Mouse (Mus musculus) CH12.LX (cell line): ENCODE measurements at regions not wholly inside any gene's neighbourhood (a gene's known extent, or its start where the extent isn't known, plus 50 kb on each side); places are given as distances from the start of the nearest gene placed in this dataset.

ENCODE experiments used
- DNase-seq: peaks from one replicate; pipeline ENCODE4 v3.0.0-alpha.2; 2013; ENCODE audit errors: extremely low read depth
- H3K27ac ChIP-seq: 2 replicates; pipeline ENCODE4 v1.5.1; 2012; ENCODE audit warnings: low read depth, mild to moderate bottlenecking, control low read depth, moderate library complexity; ENCODE audit not compliant: insufficient read depth
- H3K27me3 ChIP-seq: replicated peaks from 2 replicates; pipeline ENCODE3; 2012; ENCODE audit warnings: inconsistent platforms
- H3K36me3 ChIP-seq, 2 experiments: replicated peaks in 1 of 2; 2 replicates each; pipeline versions ENCODE3 to v1.6.1; 2012; ENCODE audit warnings: inconsistent platforms in 1 of 2, low read length in 1 of 2, mild to moderate bottlenecking in 1 of 2, mixed read lengths in 1 of 2, moderate library complexity in 1 of 2; ENCODE audit not compliant: control insufficient read depth in 1 of 2, insufficient read depth in 1 of 2
- H3K4me1 ChIP-seq, 2 experiments: 2 replicates each; pipeline ENCODE4 v1.6.1; 2012; ENCODE audit warnings: inconsistent platforms in 1 of 2, moderate library complexity in 1 of 2; ENCODE audit not compliant: insufficient read depth in 2 of 2, control insufficient read depth in 1 of 2
- H3K4me2 ChIP-seq: 2 replicates; pipeline ENCODE4 v1.6.1; 2012; ENCODE audit warnings: low read depth, mild to moderate bottlenecking, control low read depth; ENCODE audit not compliant: poor library complexity, insufficient read depth, severe bottlenecking
- H3K4me3 ChIP-seq, 3 experiments: fragments of 150-350 bp in 1 of 3; sonication (generic) in 1 of 3; replicated peaks in 1 of 3; 2 replicates each; pipeline versions ENCODE3 to v1.5.1; 2011 to 2012; ENCODE audit warnings: low read depth in 2 of 3, low read length in 2 of 3, mild to moderate bottlenecking in 2 of 3, moderate library complexity in 2 of 3, control low read depth in 1 of 3, improper control_type of control experiment in 1 of 3, inconsistent platforms in 1 of 3, mixed read lengths in 1 of 3; ENCODE audit not compliant: poor library complexity in 1 of 3
- H3K79me2 ChIP-seq: replicated peaks from 2 replicates; pipeline ENCODE4 v1.6.1; 2012; ENCODE audit warnings: mild to moderate bottlenecking, moderate library complexity; ENCODE audit not compliant: control insufficient read depth, poor library complexity, insufficient read depth, severe bottlenecking; ENCODE audit errors: extremely low read depth
- H3K9ac ChIP-seq: 2 replicates; pipeline ENCODE4 v1.6.1; 2012; ENCODE audit warnings: low read depth, mild to moderate bottlenecking, control low read depth, moderate library complexity; ENCODE audit not compliant: insufficient read depth
- H3K9me3 ChIP-seq: replicated peaks from 2 replicates; pipeline ENCODE3; 2012; ENCODE audit warnings: low read length, inconsistent platforms, mixed read lengths
- BHLHE40 ChIP-seq: IDR thresholded peaks from 2 replicates; pipeline ENCODE4 v1.6.1; 2011; ENCODE audit warnings: mild to moderate bottlenecking, low read depth, low read length, improper control_type of control experiment
- CHD1 ChIP-seq: IDR thresholded peaks from 2 replicates; pipeline ENCODE4 v1.6.1; 2012; ENCODE audit warnings: low read depth, low read length, improper control_type of control experiment, inconsistent platforms
- CTCF ChIP-seq, 2 experiments: IDR thresholded peaks in 1 of 2; conservative IDR thresholded peaks in 1 of 2; 2 replicates each; pipeline ENCODE4 v1.5.1; 2011 to 2012; ENCODE audit warnings: low read depth in 2 of 2, low read length in 2 of 2, improper control_type of control experiment in 1 of 2, inconsistent platforms in 1 of 2, mild to moderate bottlenecking in 1 of 2, moderate library complexity in 1 of 2
- E2F4 ChIP-seq: IDR thresholded peaks from 2 replicates; pipeline ENCODE4 v1.6.1; 2011; ENCODE audit warnings: low read depth, low read length, improper control_type of control experiment; ENCODE audit not compliant: insufficient replicate concordance
- ELF1 ChIP-seq: IDR thresholded peaks from 2 replicates; pipeline ENCODE4 v1.6.1; 2014; ENCODE audit warnings: low read depth, mild to moderate bottlenecking, inconsistent platforms, low read length, improper control_type of control experiment
- ETS1 ChIP-seq: conservative IDR thresholded peaks from 2 replicates; pipeline ENCODE4 v1.6.1; 2012; ENCODE audit warnings: low read depth, mild to moderate bottlenecking, inconsistent platforms, low read length, improper control_type of control experiment, moderate library complexity
- HCFC1 ChIP-seq: IDR thresholded peaks from 2 replicates; pipeline ENCODE4 v1.6.1; 2012; ENCODE audit warnings: low read depth, mild to moderate bottlenecking, inconsistent platforms, low read length, improper control_type of control experiment
- IRF4 ChIP-seq: IDR thresholded peaks from 2 replicates; pipeline ENCODE4 v1.6.1; 2014; ENCODE audit warnings: low read depth, mild to moderate bottlenecking, inconsistent platforms, low read length, improper control_type of control experiment
- MXI1 ChIP-seq: IDR thresholded peaks from 2 replicates; pipeline ENCODE4 v1.6.1; 2011; ENCODE audit warnings: mild to moderate bottlenecking, low read depth, low read length, improper control_type of control experiment
- MYC ChIP-seq: IDR thresholded peaks from 2 replicates; pipeline ENCODE4 v1.6.1; 2011; ENCODE audit warnings: low read depth, mild to moderate bottlenecking, improper control_type of control experiment, low read length
- NELFE ChIP-seq: IDR thresholded peaks from 2 replicates; pipeline ENCODE4 v1.6.1; 2011; ENCODE audit warnings: low read depth, low read length, improper control_type of control experiment
- PAX5 ChIP-seq: IDR thresholded peaks from 2 replicates; pipeline ENCODE4 v1.6.1; 2012; ENCODE audit warnings: low read length, inconsistent platforms, mixed read lengths
- POLR2AphosphoS2 ChIP-seq: IDR thresholded peaks from 2 replicates; pipeline ENCODE4 v1.6.1; 2011; ENCODE audit warnings: low read depth, low read length, improper control_type of control experiment
- RCOR1 ChIP-seq: conservative IDR thresholded peaks from 2 replicates; pipeline ENCODE4 v1.6.1; 2012; ENCODE audit warnings: low read depth, mild to moderate bottlenecking, inconsistent platforms, low read length, improper control_type of control experiment
- SIN3A ChIP-seq: IDR thresholded peaks from 2 replicates; pipeline ENCODE4 v1.6.1; 2012; ENCODE audit warnings: low read length, improper control_type of control experiment, inconsistent platforms
- TCF12 ChIP-seq: IDR thresholded peaks from 2 replicates; pipeline ENCODE4 v1.6.1; 2014; ENCODE audit warnings: low read depth, mild to moderate bottlenecking, inconsistent platforms, low read length, improper control_type of control experiment
- USF1 ChIP-seq: IDR thresholded peaks from 2 replicates; pipeline ENCODE4 v1.6.1; 2014; ENCODE audit warnings: low read depth, mild to moderate bottlenecking, inconsistent platforms, low read length, improper control_type of control experiment
- USF2 ChIP-seq: conservative IDR thresholded peaks from 2 replicates; pipeline ENCODE4 v1.6.1; 2011; ENCODE audit warnings: low read depth, low read length, improper control_type of control experiment
- ZC3H11A ChIP-seq: IDR thresholded peaks from 2 replicates; pipeline ENCODE4 v1.6.1; 2012; ENCODE audit warnings: low read depth, mild to moderate bottlenecking, inconsistent platforms, low read length, improper control_type of control experiment
- ZNF384 ChIP-seq: IDR thresholded peaks from 2 replicates; pipeline ENCODE4 v1.6.1; 2012; ENCODE audit warnings: low read depth, low read length, improper control_type of control experiment, inconsistent platforms
- dilution Hi-C: fragments of 300-500 bp; cut with MboI; formaldehyde crosslinking; loops from 2 replicates; pipeline ENCODE4 v1.14.3; 2020; ENCODE audit warnings: low sequenced_read_pairs; ENCODE audit not compliant: extremely low pct_unique_long_range_greater_than_20kb, extremely low pct_ligation_motif_present
- in situ Hi-C: fragments of 300-500 bp; cut with MboI; formaldehyde crosslinking; loops from 3 replicates; pipeline ENCODE4 v1.14.3; 2019; ENCODE audit warnings: low sequenced_read_pairs, low pct_ligation_motif_present, low pct_unique_long_range_greater_than_20kb, mixed read lengths

GRCm38 (mm10) chr3:78884029-78884428 is 402.3 kb downstream of the Rapgef2 start:
- no peaks in the 10 kb centered on the region for H3K9me3 ChIP-seq
- H3K79me2 ChIP-seq, result no peaks in the 10 kb centered on the region
- no peaks in the 10 kb centered on the region for H3K27me3 ChIP-seq
- in situ Hi-C loops (no loop called here), dilution Hi-C loops (no loop called here)
- H3K9ac ChIP-seq, result no peak overlapping the region
- no peaks in the 10 kb centered on the region for H3K4me1 ChIP-seq
- no peak overlapping the region for H3K4me2 ChIP-seq
- no peak overlapping the region for H3K4me3 ChIP-seq
- no peak overlapping the region for H3K27ac ChIP-seq
- H3K36me3 ChIP-seq, result no peaks in the 10 kb centered on the region
- TF ChIP-seq PAX5 (no peak), MXI1 (no peak), ZC3H11A (no peak), USF2 (no peak), ELF1 (no peak), ETS1 (no peak), SIN3A (no peak), CHD1 (no peak), USF1 (no peak), POLR2AphosphoS2 (no peak), E2F4 (no peak), IRF4 (no peak), HCFC1 (no peak), ZNF384 (no peak), CTCF (conservative IDR thresholded peaks at IDR 0.05 in 1 of 2, IDR thresholded peaks at IDR 0.05 in 1 of 2; ENCODE audit: low read depth in 2 of 2, low read length in 2 of 2) (no peak), BHLHE40 (no peak)
- no peak for DNase-seq

- H3K9me3 ChIP-seq, result no peaks in the 10 kb centered on the region
- dilution Hi-C loops, result no loop called here
Observed at GRCm38 (mm10) chr3:78880072-78880471, 406.2 kb downstream of the Rapgef2 start.

More at GRCm38 (mm10) chr3:78880072-78880471, 406.2 kb downstream of the Rapgef2 start:
- in situ Hi-C loops, result no loop called here
- TF ChIP-seq MYC, result no peak
- TF ChIP-seq TCF12, result no peak
- no peak for TF ChIP-seq USF1
- TF ChIP-seq NELFE, result no peak
- no peak for TF ChIP-seq E2F4
- TF ChIP-seq RCOR1, result no peak
- no peak for TF ChIP-seq ZC3H11A
- TF ChIP-seq ETS1, result no peak
- Histone ChIP-seq H3K4me3 (no peak overlapping the region), H3K79me2 (no peaks in the 10 kb centered on the region), H3K36me3 (no peaks in the 10 kb centered on the region), H3K4me1 (no peaks in the 10 kb centered on the region), H3K27ac (no peak overlapping the region), H3K9ac (no peak overlapping the region), H3K27me3 (no peaks in the 10 kb centered on the region), H3K4me2 (no peak overlapping the region)
- DNase-seq, result no peak
